Mouse (Mus musculus): ENCODE measurements around the gene Tbx18. TPM values are rescaled to one million over a fixed set of nuclear protein-coding genes. Genes with fewer than 3 reads are reported as not detected.

The Tbx18 gene
- polyA plus RNA-seq, 1 experiment from 2014 or later: 31.5 TPM

DNA sequence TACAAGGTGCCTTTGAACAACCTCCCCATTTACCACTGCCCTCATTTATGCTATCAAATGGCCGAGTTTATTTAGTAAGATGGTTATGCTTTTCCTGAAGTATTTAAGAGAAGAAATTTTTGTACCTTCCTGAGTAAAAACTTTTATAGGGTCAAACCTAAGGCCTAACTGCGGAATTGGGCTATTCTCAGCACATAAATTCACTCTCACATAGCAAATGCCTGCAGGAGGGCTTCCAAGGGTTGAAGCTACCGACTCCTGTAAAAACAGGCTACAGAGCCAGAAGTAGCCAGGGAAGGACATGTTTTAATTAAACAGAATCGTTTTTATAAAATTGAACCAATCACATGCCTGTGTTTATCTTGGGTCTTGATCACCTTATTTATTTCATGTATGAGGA, 20.7 kb downstream of the Tbx18 start:
- POLR2A ChIA-PET: no interaction called here
- H3K27me3 ChIP-seq: no peaks in the 10 kb centered on the region
- TF ChIP-seq CTCF (IDR thresholded peaks at IDR 0.05): no peak
- CTCF ChIA-PET: interaction anchor here (1.2 to 3.5 kb wide), 2 partner anchors 9 to 14 kb away, joined by 3 to 10 read pairs; no protein-coding TSS in a partner anchor
- in situ Hi-C loops (cut with MboI; ENCODE audit: low pct_unique_long_range_greater_than_20kb): no loop called here
- DNase-seq (ENCODE audit: low read depth, low spot score) (no peak), ATAC-seq (no peak)

DNA sequence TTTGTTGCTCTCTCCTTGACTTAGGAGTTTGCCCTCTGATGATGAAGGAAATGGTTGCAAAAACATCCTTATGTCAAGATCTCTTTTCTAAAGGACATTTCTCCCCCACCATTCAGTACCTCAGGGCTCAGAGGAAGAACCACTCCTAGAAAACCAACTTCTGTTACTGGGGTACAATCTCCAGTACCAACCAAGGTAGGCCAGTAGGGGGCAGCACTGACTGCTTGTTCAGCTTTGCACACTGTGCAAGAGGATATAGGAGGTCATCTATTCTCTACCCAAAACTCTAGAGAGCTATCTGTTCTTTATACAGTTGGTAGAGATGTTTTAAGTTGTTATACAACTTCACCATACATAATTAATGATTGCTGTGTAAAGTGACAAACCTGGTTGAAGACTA, 22.9 kb downstream of the Tbx18 start:
- POLR2A ChIA-PET: no interaction called here
- in situ Hi-C loops (cut with MboI; ENCODE audit: low pct_unique_long_range_greater_than_20kb): loop anchor here (5.0 kb wide), 2 partner anchors 281 to 514 kb away; no protein-coding TSS in a partner anchor
- ATAC-seq (peak; percentile 87), DNase-seq (ENCODE audit: low read depth, low spot score) (no peak)
- CTCF ChIA-PET: interaction anchor here (0.8 to 3.5 kb wide), 9 partner anchors 8 to 514 kb away, joined by 3 to 16 read pairs (median 4); no protein-coding TSS in a partner anchor
- TF ChIP-seq CTCF (IDR thresholded peaks at IDR 0.05): peak; percentile 87
- H3K27me3 ChIP-seq: no peaks in the 10 kb centered on the region

DNA sequence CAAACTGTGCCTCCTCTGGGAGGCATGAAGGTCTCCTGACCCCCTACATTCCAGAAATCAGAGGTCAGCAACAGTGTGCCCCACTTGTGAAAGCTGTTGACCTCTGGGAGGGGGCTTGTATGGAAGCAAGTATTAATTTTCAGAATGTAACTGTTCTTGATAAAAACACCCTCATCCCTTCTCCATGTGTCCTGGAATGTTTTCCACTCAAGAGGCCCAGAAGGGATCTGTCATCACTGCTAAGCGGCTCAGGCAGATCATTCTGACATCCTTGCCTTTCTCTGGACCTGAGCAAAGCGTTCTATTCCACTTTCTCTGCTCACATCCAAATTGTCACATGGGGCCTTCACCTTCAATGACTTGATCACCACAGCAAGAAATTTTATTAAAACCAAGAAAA, 28.8 kb downstream of the Tbx18 start:
- no peak for TF ChIP-seq CTCF (IDR thresholded peaks at IDR 0.05)
- no peak for DNase-seq (ENCODE audit: low read depth, low spot score)
- no peak for ATAC-seq
- H3K27me3 ChIP-seq: no peaks in the 10 kb centered on the region
- ChIA-PET POLR2A (no interaction called here), CTCF (no interaction called here)
- in situ Hi-C loops (cut with MboI; ENCODE audit: low pct_unique_long_range_greater_than_20kb): no loop called here

DNA sequence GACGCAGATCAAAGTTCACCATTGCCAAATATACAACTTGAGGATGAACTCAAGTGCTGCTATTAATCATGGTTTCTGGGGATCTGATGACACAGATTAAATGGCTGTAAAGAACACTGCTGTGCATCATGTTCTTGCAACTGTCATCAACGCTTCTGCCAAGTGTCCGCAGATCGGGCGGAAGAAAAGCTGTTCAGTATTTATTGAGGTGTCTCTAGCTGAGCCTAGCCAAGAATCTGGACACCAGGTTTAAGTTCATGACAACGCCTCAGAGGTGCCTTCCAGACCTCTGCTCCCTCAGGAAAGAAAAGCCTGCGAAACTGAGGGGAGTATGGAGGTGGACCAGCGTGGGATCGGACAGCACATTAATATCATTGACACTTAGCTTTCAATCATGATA, 44.1 kb downstream of the Tbx18 start:
- POLR2A ChIA-PET: no interaction called here
- no peak for TF ChIP-seq CTCF (IDR thresholded peaks at IDR 0.05)
- DNase-seq (ENCODE audit: low read depth, low spot score): no peak
- CTCF ChIA-PET: no interaction called here
- in situ Hi-C loops (cut with MboI; ENCODE audit: low pct_unique_long_range_greater_than_20kb): no loop called here
- ATAC-seq: no peak
- H3K27me3 ChIP-seq: no peaks in the 10 kb centered on the region

DNA sequence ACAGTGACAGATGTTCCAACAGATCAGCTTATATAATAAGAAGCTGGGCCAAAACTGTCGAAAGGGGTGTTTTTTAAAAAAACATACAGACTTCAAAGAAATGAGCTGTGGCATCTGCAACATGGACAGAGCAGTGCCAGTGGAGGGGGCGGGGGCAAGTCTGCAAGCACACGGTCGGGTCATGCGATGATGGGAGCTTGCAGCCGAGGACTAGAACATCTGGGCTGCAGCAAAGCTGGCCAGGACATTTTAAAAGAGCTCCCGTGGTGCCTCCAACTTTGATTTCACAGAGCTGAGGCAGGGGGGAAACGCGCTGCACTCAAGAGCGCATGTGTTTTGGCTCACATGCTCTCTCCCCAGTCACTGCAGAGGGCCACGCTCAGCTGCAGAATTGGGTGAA, 48.8 kb downstream of the Tbx18 start:
- DNase-seq (ENCODE audit: low read depth, low spot score) (no peak), ATAC-seq (no peak)
- in situ Hi-C loops (cut with MboI; ENCODE audit: low pct_unique_long_range_greater_than_20kb): no loop called here
- no peaks in the 10 kb centered on the region for H3K27me3 ChIP-seq
- ChIA-PET CTCF (no interaction called here), POLR2A (no interaction called here)
- no peak for TF ChIP-seq CTCF (IDR thresholded peaks at IDR 0.05)
